Mouse (Mus musculus): ENCODE results near the gene Miga1.

- no peak for TF ChIP-seq POLR2A (IDR thresholded peaks at IDR 0.05; ENCODE audit: borderline replicate concordance, extremely low read depth, insufficient read depth, insufficient read length, poor library complexity, severe bottlenecking)
- no peak for TF ChIP-seq CTCF (IDR thresholded peaks at IDR 0.05; ENCODE audit: borderline replicate concordance, extremely low read depth, insufficient read depth, insufficient read length)
Observed at GRCm38 (mm10) chr3:152333641-152334040, 6.6 kb downstream of the Miga1 start.

All from brain, embryonic 14.5 days (tissue).